ENCODE assay signal across 16 mouse cellular contexts in the genomic region with DNA sequence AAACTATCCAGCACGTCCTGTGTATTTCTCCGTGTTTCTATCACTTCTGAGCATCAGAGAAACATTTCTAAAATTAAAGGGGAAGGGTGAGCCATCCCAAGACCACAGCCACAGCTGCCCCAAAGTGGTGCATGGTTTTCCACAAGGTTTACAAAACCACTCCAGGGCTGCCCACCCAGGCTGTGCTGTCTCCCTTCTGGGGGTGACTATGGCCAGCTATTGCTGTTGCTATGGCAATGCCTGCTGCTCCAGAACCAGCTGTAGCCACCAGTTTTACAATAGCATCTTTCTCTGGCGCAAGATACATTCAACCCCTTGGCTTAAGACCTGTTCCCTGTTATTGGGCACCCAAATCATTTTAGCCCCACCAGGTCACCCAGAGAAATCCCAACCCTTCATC.
"Had no signal": no experiment of that assay in that cellular context is flagged by ENCODE, and none has a peak within 500 bp of the region (broad histone marks: within the 10 kb centered on the region; RNA-seq: fewer than 3 reads in every experiment).

No protein-coding gene starts in this region.

- DNase-seq: lung, adult 18-20 months; lung, embryonic 14.5 days; lung, postnatal 10 days; lung, postnatal 4 days; right cerebral cortex, postnatal 14 days; thymus, adult 2 months; thymus, postnatal 25 days; thymus, postnatal 4 days had no signal

- H3K4me2 ChIP-seq: lung, embryonic 14.5 days; midbrain, embryonic 13.5 days; midbrain, embryonic 15.5 days; neural tube, embryonic 13.5 days; neural tube, embryonic 15.5 days; stomach, embryonic 15.5 days had no signal

- H3K9me3 ChIP-seq: midbrain, embryonic 10.5 days; midbrain, embryonic 15.5 days; neural tube, embryonic 13.5 days; stomach, embryonic 15.5 days had no signal

- ATAC-seq: midbrain, embryonic 13.5 days; midbrain, embryonic 15.5 days had no signal

- H3K4me1 ChIP-seq: midbrain, embryonic 15.5 days; neural tube, embryonic 15.5 days; stomach, embryonic 15.5 days had no signal

- H3K36me3 ChIP-seq: midbrain, embryonic 10.5 days; midbrain, embryonic 13.5 days; midbrain, embryonic 15.5 days; neural tube, embryonic 13.5 days; neural tube, embryonic 15.5 days; stomach, embryonic 15.5 days had no signal

- H3K9ac ChIP-seq: lung, embryonic 14.5 days; midbrain, embryonic 13.5 days; midbrain, embryonic 15.5 days; neural tube, embryonic 13.5 days; neural tube, embryonic 15.5 days; stomach, embryonic 15.5 days had no signal

- H3K27ac ChIP-seq: midbrain, embryonic 10.5 days; midbrain, embryonic 13.5 days; midbrain, embryonic 15.5 days; neural tube, embryonic 13.5 days; neural tube, embryonic 15.5 days; stomach, embryonic 15.5 days; stomach, postnatal 0 days had no signal

- H3K27me3 ChIP-seq: midbrain, embryonic 13.5 days; midbrain, embryonic 15.5 days; neural tube, embryonic 13.5 days; neural tube, embryonic 15.5 days; stomach, embryonic 15.5 days had no signal

- H3K4me3 ChIP-seq: midbrain, embryonic 10.5 days; midbrain, embryonic 13.5 days; midbrain, embryonic 15.5 days; myocyte; neural tube, embryonic 13.5 days; neural tube, embryonic 15.5 days; stomach, embryonic 15.5 days had no signal
